Mouse (Mus musculus): ENCODE measurements at regions not wholly inside any gene's neighbourhood (a gene's known extent, or its start where the extent isn't known, plus 50 kb on each side); places are given as distances from the start of the nearest gene placed in this dataset.

- no peaks in the 10 kb centered on the region for H3K4me1 ChIP-seq (ENCODE audit: control insufficient read depth, insufficient read depth, low read length)
- no peak overlapping the region for H3K27ac ChIP-seq (ENCODE audit: insufficient read depth, low read length)
- H3K4me3 ChIP-seq (replicated peaks; ENCODE audit: insufficient read depth, low read depth, low read length), result no peak overlapping the region
- no peak for DNase-seq
- 11% methylated on average over 4 of the region's 4 CpGs for WGBS
- no peaks in the 10 kb centered on the region for H3K27me3 ChIP-seq (ENCODE audit: control insufficient read depth, insufficient read depth, low read length)
- TF ChIP-seq CTCF (IDR thresholded peaks at IDR 0.05; ENCODE audit: borderline replicate concordance, insufficient read depth, low read depth, low read length), result no peak
Measured at GRCm38 (mm10) chr1:32946254-32946653, 399.2 kb upstream of the Gm5415 start.

GRCm38 (mm10) chr1:32930381-32930780 is 383.3 kb upstream of the Gm5415 start:
- 76% methylated on average over 3 of the region's 3 CpGs for WGBS
- Histone ChIP-seq H3K4me3 (replicated peaks; ENCODE audit: insufficient read depth, low read depth, low read length) (no peak overlapping the region), H3K27me3 (ENCODE audit: control insufficient read depth, insufficient read depth, low read length) (no peaks in the 10 kb centered on the region), H3K4me1 (ENCODE audit: control insufficient read depth, insufficient read depth, low read length) (no peaks in the 10 kb centered on the region), H3K27ac (ENCODE audit: insufficient read depth, low read length) (no peak overlapping the region)
- DNase-seq, result no peak
- TF ChIP-seq POLR2A (IDR thresholded peaks at IDR 0.05; ENCODE audit: borderline replicate concordance, insufficient read depth, low read length) (no peak), CTCF (IDR thresholded peaks at IDR 0.05; ENCODE audit: borderline replicate concordance, insufficient read depth, low read depth, low read length) (no peak)

- Histone ChIP-seq H3K27me3 (ENCODE audit: control insufficient read depth, insufficient read depth, low read length) (no peaks in the 10 kb centered on the region), H3K4me3 (replicated peaks; ENCODE audit: insufficient read depth, low read depth, low read length) (no peak overlapping the region), H3K27ac (ENCODE audit: insufficient read depth, low read length) (no peak overlapping the region), H3K4me1 (ENCODE audit: control insufficient read depth, insufficient read depth, low read length) (no peaks in the 10 kb centered on the region)
- no peak for TF ChIP-seq CTCF (IDR thresholded peaks at IDR 0.05; ENCODE audit: borderline replicate concordance, insufficient read depth, low read depth, low read length)
- no peak for DNase-seq
Measured at GRCm38 (mm10) chr1:32902437-32902836, 355.3 kb upstream of the Gm5415 start.

GRCm38 (mm10) chr1:32887728-32888127 is 340.6 kb upstream of the Gm5415 start:
- TF ChIP-seq CTCF (IDR thresholded peaks at IDR 0.05; ENCODE audit: borderline replicate concordance, insufficient read depth, low read depth, low read length), result no peak
- TF ChIP-seq POLR2A (IDR thresholded peaks at IDR 0.05; ENCODE audit: borderline replicate concordance, insufficient read depth, low read length), result no peak
- H3K27ac ChIP-seq (ENCODE audit: insufficient read depth, low read length), result no peak overlapping the region
- H3K4me3 ChIP-seq (replicated peaks; ENCODE audit: insufficient read depth, low read depth, low read length), result no peak overlapping the region
- H3K4me1 ChIP-seq (ENCODE audit: control insufficient read depth, insufficient read depth, low read length), result no peaks in the 10 kb centered on the region
- DNase-seq, result no peak
- no peaks in the 10 kb centered on the region for H3K27me3 ChIP-seq (ENCODE audit: control insufficient read depth, insufficient read depth, low read length)

GRCm38 (mm10) chr1:32872920-32873319 is 325.8 kb upstream of the Gm5415 start:
- no peak for TF ChIP-seq POLR2A (IDR thresholded peaks at IDR 0.05; ENCODE audit: borderline replicate concordance, insufficient read depth, low read length)
- TF ChIP-seq CTCF (IDR thresholded peaks at IDR 0.05; ENCODE audit: borderline replicate concordance, insufficient read depth, low read depth, low read length), result no peak
- WGBS, result 85% methylated on average over 8 of the region's 8 CpGs
- no peak overlapping the region for H3K4me3 ChIP-seq (replicated peaks; ENCODE audit: insufficient read depth, low read depth, low read length)
- no peak overlapping the region for H3K27ac ChIP-seq (ENCODE audit: insufficient read depth, low read length)
- H3K4me1 ChIP-seq (ENCODE audit: control insufficient read depth, insufficient read depth, low read length), result no peaks in the 10 kb centered on the region
- DNase-seq, result no peak
- H3K27me3 ChIP-seq (ENCODE audit: control insufficient read depth, insufficient read depth, low read length), result no peaks in the 10 kb centered on the region

- no peak for TF ChIP-seq POLR2A (IDR thresholded peaks at IDR 0.05; ENCODE audit: borderline replicate concordance, insufficient read depth, low read length)
- no peak for TF ChIP-seq CTCF (IDR thresholded peaks at IDR 0.05; ENCODE audit: borderline replicate concordance, insufficient read depth, low read depth, low read length)
- Histone ChIP-seq H3K27ac (ENCODE audit: insufficient read depth, low read length) (no peak overlapping the region), H3K4me3 (replicated peaks; ENCODE audit: insufficient read depth, low read depth, low read length) (no peak overlapping the region), H3K27me3 (ENCODE audit: control insufficient read depth, insufficient read depth, low read length) (no peaks in the 10 kb centered on the region), H3K4me1 (ENCODE audit: control insufficient read depth, insufficient read depth, low read length) (no peaks in the 10 kb centered on the region)
- DNase-seq, result no peak
- 83% methylated on average over 1 of the region's 1 CpGs for WGBS
Measured at GRCm38 (mm10) chr1:32866111-32866510, 319.0 kb upstream of the Gm5415 start.

- Histone ChIP-seq H3K4me1 (ENCODE audit: control insufficient read depth, insufficient read depth, low read length) (no peaks in the 10 kb centered on the region), H3K27ac (ENCODE audit: insufficient read depth, low read length) (no peak overlapping the region), H3K4me3 (replicated peaks; ENCODE audit: insufficient read depth, low read depth, low read length) (no peak overlapping the region), H3K27me3 (ENCODE audit: control insufficient read depth, insufficient read depth, low read length) (no peaks in the 10 kb centered on the region)
- DNase-seq, result no peak
- no peak for TF ChIP-seq CTCF (IDR thresholded peaks at IDR 0.05; ENCODE audit: borderline replicate concordance, insufficient read depth, low read depth, low read length)
- no peak for TF ChIP-seq POLR2A (IDR thresholded peaks at IDR 0.05; ENCODE audit: borderline replicate concordance, insufficient read depth, low read length)
- 78% methylated on average over 1 of the region's 1 CpGs for WGBS
Measured at GRCm38 (mm10) chr1:32858040-32858439, 310.9 kb upstream of the Gm5415 start.
